Mouse (Mus musculus): Measurements from ENCODE around the gene Smarcb1. TPM values are rescaled to one million over a fixed set of nuclear protein-coding genes. Genes with fewer than 3 reads are reported as not detected.

Smarcb1 gene
- polyA plus RNA-seq, 1 experiment from 2014 or later: 93.7 TPM

DNA sequence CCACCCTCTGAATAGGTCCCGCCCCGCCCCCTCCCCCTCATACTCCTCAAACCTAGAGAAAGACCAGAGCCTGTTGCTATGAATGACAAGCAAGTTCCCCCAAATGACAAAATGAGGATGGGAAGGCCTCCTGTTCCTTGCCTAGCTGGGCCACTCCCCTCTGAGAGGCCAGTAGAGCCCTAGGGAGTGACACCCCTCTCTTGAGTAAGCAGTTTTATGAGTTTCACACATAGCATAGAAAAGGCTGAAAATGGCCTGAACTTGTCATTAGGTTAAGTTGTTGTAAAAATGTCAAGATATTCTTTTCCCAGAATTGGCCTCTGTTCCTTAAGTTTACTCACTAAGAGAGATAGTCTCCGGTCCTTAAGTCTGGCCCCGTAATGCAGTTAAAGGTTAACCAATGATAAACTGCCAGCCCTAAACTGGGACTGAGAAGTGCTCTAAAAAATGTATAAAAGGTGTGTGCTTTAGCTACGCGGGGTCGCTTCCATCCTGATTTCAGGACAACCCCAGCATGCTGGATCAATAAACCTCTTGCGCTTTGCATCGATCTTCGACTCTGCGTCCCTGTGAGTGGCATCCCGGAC, 68.8 kb downstream of the Smarcb1 start:
- H3K27ac ChIP-seq: no peak overlapping the region
- H3K36me3 ChIP-seq: no peaks in the 10 kb centered on the region
- H3K4me1 ChIP-seq (replicated peaks): 0 out of 2 replicates have a peak, but pooled peaks cover under 1% of the 10 kb centered on the region
- ATAC-seq (replicated peaks; ENCODE audit: insufficient number of reproducible peaks, insufficient read depth, low FRiP score, low read depth): no peak
- no peaks in the 10 kb centered on the region for H3K9me3 ChIP-seq (replicated peaks)
- WGBS: 94% methylated on average over 12 of the region's 12 CpGs
- H3K4me3 ChIP-seq: no peak overlapping the region
- H3K27me3 ChIP-seq: no peaks in the 10 kb centered on the region
- H3K4me2 ChIP-seq: no peak overlapping the region
- no peak overlapping the region for H3K9ac ChIP-seq

DNA sequence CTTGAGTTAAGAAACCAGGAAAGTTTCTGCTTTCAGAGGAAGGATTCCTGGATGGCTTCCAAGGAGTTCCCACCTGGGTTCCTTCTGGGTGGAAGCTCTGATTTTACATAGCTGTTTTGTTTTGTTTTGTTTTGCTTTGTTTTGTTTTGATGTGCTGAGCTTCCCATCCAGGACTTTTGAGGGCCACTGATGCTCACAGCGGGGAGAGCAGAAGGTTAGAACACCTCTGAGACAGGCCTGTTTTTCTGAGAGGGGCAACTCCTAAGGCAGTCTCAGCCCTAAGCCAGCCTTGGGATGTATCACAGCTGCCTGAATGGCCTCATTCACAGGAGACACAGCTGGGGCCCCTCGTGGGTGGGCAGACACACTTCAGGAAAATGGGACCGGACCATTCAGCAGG, 69.7 kb downstream of the Smarcb1 start:
- no peak overlapping the region for H3K9ac ChIP-seq
- no peaks in the 10 kb centered on the region for H3K36me3 ChIP-seq
- H3K4me1 ChIP-seq (replicated peaks): no peaks in the 10 kb centered on the region
- H3K4me3 ChIP-seq: no peak overlapping the region
- 58% methylated on average over 3 of the region's 3 CpGs for WGBS
- no peak for ATAC-seq (replicated peaks; ENCODE audit: insufficient number of reproducible peaks, insufficient read depth, low FRiP score, low read depth)
- H3K9me3 ChIP-seq (replicated peaks): no peaks in the 10 kb centered on the region
- no peaks in the 10 kb centered on the region for H3K27me3 ChIP-seq
- H3K27ac ChIP-seq: no peak overlapping the region
- H3K4me2 ChIP-seq: no peak overlapping the region

DNA sequence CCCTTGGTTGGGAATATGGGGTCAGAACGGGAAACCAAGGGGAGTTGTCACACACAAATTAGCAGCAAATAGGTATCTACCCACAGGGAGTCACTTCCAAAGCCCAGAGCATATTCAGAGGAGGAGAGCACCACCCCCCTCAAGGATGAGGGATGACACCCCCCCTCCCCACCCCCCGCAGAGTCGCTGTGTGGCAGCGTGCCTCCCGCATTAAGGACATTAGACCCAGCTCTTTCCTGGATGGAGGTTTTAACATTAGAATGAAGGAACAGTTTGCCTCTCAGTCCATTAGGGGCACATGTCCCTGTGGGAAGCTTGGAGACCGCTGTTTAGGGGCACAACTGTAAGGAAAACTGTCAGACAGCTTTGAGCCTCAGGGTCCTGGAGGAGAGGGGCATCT, 70.3 kb downstream of the Smarcb1 start:
- no peak for ATAC-seq (replicated peaks; ENCODE audit: insufficient number of reproducible peaks, insufficient read depth, low FRiP score, low read depth)
- H3K27ac ChIP-seq: no peak overlapping the region
- no peak overlapping the region for H3K4me3 ChIP-seq
- H3K4me1 ChIP-seq (replicated peaks): no peaks in the 10 kb centered on the region
- H3K9me3 ChIP-seq (replicated peaks): no peaks in the 10 kb centered on the region
- WGBS: 4% methylated on average over 6 of the region's 6 CpGs
- no peaks in the 10 kb centered on the region for H3K36me3 ChIP-seq
- H3K4me2 ChIP-seq: no peak overlapping the region
- no peaks in the 10 kb centered on the region for H3K27me3 ChIP-seq
- no peak overlapping the region for H3K9ac ChIP-seq

DNA sequence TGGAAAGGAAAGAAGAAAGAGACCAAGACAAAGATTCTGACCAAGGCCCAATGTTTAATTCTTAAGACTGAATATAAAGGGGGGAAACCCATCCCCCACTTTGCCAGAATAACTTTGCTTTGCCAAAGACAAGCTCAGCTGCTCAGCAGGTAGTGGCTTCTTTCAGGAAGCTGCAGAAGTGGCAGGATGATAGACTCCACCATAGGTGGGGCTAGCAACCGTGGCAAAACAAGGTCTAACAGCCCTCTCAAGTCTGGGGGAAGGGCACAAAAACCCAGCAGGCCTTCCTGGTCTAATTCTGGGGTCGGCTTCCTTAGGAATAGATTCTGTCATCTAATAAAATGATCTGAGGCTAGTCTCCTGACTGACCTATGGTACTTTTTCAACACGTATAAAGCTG, 73.0 kb downstream of the Smarcb1 start:
- 24% methylated on average over 3 of the region's 3 CpGs for WGBS
- Histone ChIP-seq H3K9me3 (replicated peaks) (no peaks in the 10 kb centered on the region), H3K4me1 (replicated peaks) (no peaks in the 10 kb centered on the region), H3K27me3 (no peaks in the 10 kb centered on the region), H3K9ac (no peak overlapping the region), H3K4me2 (no peak overlapping the region), H3K4me3 (no peak overlapping the region), H3K36me3 (no peaks in the 10 kb centered on the region), H3K27ac (no peak overlapping the region)
- ATAC-seq (replicated peaks; ENCODE audit: insufficient number of reproducible peaks, insufficient read depth, low FRiP score, low read depth): no peak

Other genes with a start within 250 kb of the Smarcb1 start
- 25.2 and 26.7 TPM in 2 replicates for gene Cabin1, start 157.3 kb downstream of the Smarcb1 start, polyA plus RNA-seq (2015; fragmentation: Nextera tagmentation; extraction: Ambion mirVana)
- 40.0 and 40.9 TPM in 2 replicates for gene Ddt, start 148.2 kb downstream of the Smarcb1 start, polyA plus RNA-seq (2015; fragmentation: Nextera tagmentation; extraction: Ambion mirVana)
- not detected in 2 replicates for gene Gm20441, start 140.7 kb downstream of the Smarcb1 start, polyA plus RNA-seq (2015; fragmentation: Nextera tagmentation; extraction: Ambion mirVana)
- gene Gstt3, start 140.2 kb downstream of the Smarcb1 start, polyA plus RNA-seq (2015; fragmentation: Nextera tagmentation; extraction: Ambion mirVana): 4.4 and 8.3 TPM in 2 replicates
- 7.4 and 14.1 TPM in 2 replicates for gene Gstt1, start 123.0 kb downstream of the Smarcb1 start, polyA plus RNA-seq (2015; fragmentation: Nextera tagmentation; extraction: Ambion mirVana)
- gene Gstt4, start 99.1 kb downstream of the Smarcb1 start, polyA plus RNA-seq (2015; fragmentation: Nextera tagmentation; extraction: Ambion mirVana): not detected in 2 replicates
- 10.4 and 16.3 TPM in 2 replicates for gene Gstt2, start 84.2 kb downstream of the Smarcb1 start, polyA plus RNA-seq (2015; fragmentation: Nextera tagmentation; extraction: Ambion mirVana)
- 1,758 and 1,798 TPM in 2 replicates for gene Mif, start 61.4 kb downstream of the Smarcb1 start, polyA plus RNA-seq (2015; fragmentation: Nextera tagmentation; extraction: Ambion mirVana)
- 1.4 and 1.9 TPM in 2 replicates for gene Derl3, start 28.2 kb downstream of the Smarcb1 start, polyA plus RNA-seq (2015; fragmentation: Nextera tagmentation; extraction: Ambion mirVana)
- 530 and 565 TPM in 2 replicates for gene Chchd10, start 11.5 kb upstream of the Smarcb1 start, polyA plus RNA-seq (2015; fragmentation: Nextera tagmentation; extraction: Ambion mirVana)
- gene Mmp11, start 14.9 kb upstream of the Smarcb1 start, polyA plus RNA-seq (2015; fragmentation: Nextera tagmentation; extraction: Ambion mirVana): 25.6 and 38.1 TPM in 2 replicates
- 0.68 and 0.71 TPM in 2 replicates for gene Gm867, start 19.1 kb upstream of the Smarcb1 start, polyA plus RNA-seq (2015; fragmentation: Nextera tagmentation; extraction: Ambion mirVana)
- 0.32 and 0.35 TPM in 2 replicates for gene Vpreb3, start 21.4 kb upstream of the Smarcb1 start, polyA plus RNA-seq (2015; fragmentation: Nextera tagmentation; extraction: Ambion mirVana)
- 0.05 and 0.15 TPM in 2 replicates for gene Gm5134, start 32.9 kb upstream of the Smarcb1 start, polyA plus RNA-seq (2015; fragmentation: Nextera tagmentation; extraction: Ambion mirVana)
- gene Zfp280b, start 111.0 kb upstream of the Smarcb1 start, polyA plus RNA-seq (2015; fragmentation: Nextera tagmentation; extraction: Ambion mirVana): 10.1 and 14.0 TPM in 2 replicates
- gene Slc5a4b, start 189.3 kb upstream of the Smarcb1 start, polyA plus RNA-seq (2015; fragmentation: Nextera tagmentation; extraction: Ambion mirVana): not detected in 2 replicates
- gene Slc5a4a, start 225.8 kb upstream of the Smarcb1 start, polyA plus RNA-seq (2015; fragmentation: Nextera tagmentation; extraction: Ambion mirVana): not detected in 2 replicates

Data from heart, embryonic 15.5 days (tissue).